Mouse (Mus musculus) liver, adult 2 months (tissue): Measurements from ENCODE around the gene Hnrnph1. TPM values are rescaled to one million over a fixed set of nuclear protein-coding genes. Genes with fewer than 3 reads are reported as not detected.

Experiments
- DNase-seq: peaks from one replicate; pipeline ENCODE4 v3.0.0-alpha.2; 2011; ENCODE audit warnings: low read depth, low spot score; ENCODE audit errors: extremely low read depth
- H3K27ac ChIP-seq: fragments of 200-500 bp; replicated peaks from 2 replicates; pipeline ENCODE4 v1.5.1; 2012; ENCODE audit warnings: low read depth, mild to moderate bottlenecking, control low read depth, inconsistent platforms, low read length; ENCODE audit not compliant: insufficient read depth
- H3K27me3 ChIP-seq: fragments of 200-500 bp; 2 replicates; pipeline ENCODE4 v1.6.1; 2012; ENCODE audit warnings: mild to moderate bottlenecking, moderate library complexity, low read length, inconsistent platforms; ENCODE audit not compliant: control insufficient read depth, insufficient read depth
- H3K36me3 ChIP-seq: fragments of 200-500 bp; 2 replicates; pipeline ENCODE4 v1.6.1; 2012; ENCODE audit warnings: low read length, inconsistent platforms; ENCODE audit not compliant: control insufficient read depth, insufficient read depth
- H3K4me1 ChIP-seq: fragments of 200-500 bp; 2 replicates; pipeline ENCODE4 v1.6.1; 2011; ENCODE audit warnings: low read length; ENCODE audit not compliant: control insufficient read depth, insufficient read depth
- H3K4me3 ChIP-seq: fragments of 200-500 bp; 2 replicates; pipeline ENCODE4 v1.5.1; 2011; ENCODE audit warnings: low read depth, mild to moderate bottlenecking, control low read depth, low read length, moderate library complexity; ENCODE audit not compliant: insufficient read depth
- H3K79me2 ChIP-seq: fragments of 200-500 bp; 2 replicates; pipeline ENCODE4 v1.6.1; 2012; ENCODE audit warnings: inconsistent platforms, mild to moderate bottlenecking, low read length, moderate library complexity; ENCODE audit not compliant: control insufficient read depth, insufficient read depth
- H3K9ac ChIP-seq: fragments of 200-500 bp; 2 replicates; pipeline ENCODE4 v1.6.1; 2012; ENCODE audit warnings: low read depth, mild to moderate bottlenecking, control low read depth, inconsistent platforms, low read length
- CTCF ChIP-seq: fragments of 200-500 bp; IDR thresholded peaks from 2 replicates; pipeline ENCODE4 v1.5.1; 2011; ENCODE audit warnings: low read depth, low read length, control low read depth
- POLR2A ChIP-seq: fragments of 200-500 bp; IDR thresholded peaks from 2 replicates; pipeline ENCODE4 v1.6.1; 2011; ENCODE audit warnings: low read length, control low read depth; ENCODE audit not compliant: insufficient read depth; ENCODE audit errors: extremely low read depth
- WGBS: fragments of 180-500 bp; shearing (Covaris S2); methylation state at CpG from one replicate; pipeline ENCODE4 v1.1.7; 2018; 5-methylcytosine and 5-hydroxymethylcytosine counted together
- polyA plus RNA-seq: library from polyadenylated mRNA; depleted of rRNA; stranded (reverse); fragments of >200 nt; gene quantifications from 2 replicates; pipeline ENCODE4 v1.2.3, GENCODE M21; 2012
- total RNA-seq: library from RNA; depleted of rRNA; stranded (reverse); fragments of >200 nt; gene quantifications from 2 replicates; pipeline ENCODE4 v1.2.3, GENCODE M21; 2014

Gene Hnrnph1
- total and polyA plus RNA-seq, 2 experiments = 17.6 to 97.1 TPM

- Histone ChIP-seq H3K4me3 (no peak overlapping the region), H3K36me3 (peaks cover 8% of the 10 kb centered on the region), H3K79me2 (peaks cover 2% of the 10 kb centered on the region; the same call in 1 of the 2 replicates), H3K9ac (no peak overlapping the region), H3K27ac (no peak overlapping the region), H3K27me3 (no peaks in the 10 kb centered on the region), H3K4me1 (peaks cover 10% of the 10 kb centered on the region)
- no peak for TF ChIP-seq POLR2A
- no peak for TF ChIP-seq CTCF
- no peak for DNase-seq
- 94% methylated on average over 13 of the region's 13 CpGs for WGBS
Measured at GRCm38 (mm10) chr11:50374286-50375015, 2.3 kb upstream of the Hnrnph1 start.

- peaks cover 14% of the 10 kb centered on the region for H3K36me3 ChIP-seq
- WGBS = 91% methylated on average over 5 of the region's 5 CpGs
- no peaks in the 10 kb centered on the region for H3K27me3 ChIP-seq
- peaks cover 11% of the 10 kb centered on the region for H3K4me1 ChIP-seq
- TF ChIP-seq CTCF = no peak
- TF ChIP-seq POLR2A = no peak
- H3K79me2 ChIP-seq = peaks cover 2% of the 10 kb centered on the region; the same call in 1 of the 2 replicates
- no peak for DNase-seq
- no peak overlapping the region for H3K4me3 ChIP-seq
- H3K27ac ChIP-seq = no peak overlapping the region
- H3K9ac ChIP-seq = no peak overlapping the region
Measured at GRCm38 (mm10) chr11:50375421-50375820, 1.4 kb upstream of the Hnrnph1 start.

DNA sequence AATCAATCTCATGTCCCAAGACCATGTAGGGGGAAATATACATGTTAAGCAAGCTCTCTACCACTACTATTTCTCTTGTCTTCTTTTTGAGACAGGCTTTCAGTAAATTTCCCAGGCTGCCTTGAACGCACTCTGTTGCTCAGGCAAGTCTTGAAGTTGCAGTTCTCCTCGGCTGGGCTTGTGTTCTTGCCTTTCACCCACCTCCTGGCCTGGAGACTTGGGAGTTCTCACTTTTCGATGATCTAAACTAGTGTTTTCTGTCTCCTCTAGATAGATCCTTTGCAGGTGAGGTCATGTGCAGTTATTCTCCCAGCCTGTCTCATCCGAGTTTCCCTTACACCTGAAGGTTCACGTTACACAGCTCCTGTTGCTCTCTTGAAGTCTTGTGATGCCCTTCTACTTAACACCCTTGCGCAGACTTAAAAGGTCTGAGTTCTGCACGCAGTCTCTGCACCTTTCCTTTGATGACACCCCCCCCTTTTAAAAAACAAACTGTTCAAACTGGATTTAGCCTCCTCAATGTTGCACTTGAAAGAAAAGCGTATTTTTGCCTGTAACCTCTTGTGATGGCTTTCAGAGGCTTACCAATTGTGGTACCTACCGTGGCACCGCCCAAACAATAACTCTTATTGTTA lies 517 bp upstream of the Hnrnph1 start:
- TF ChIP-seq POLR2A (no peak), CTCF (no peak)
- WGBS = 48% methylated on average over 10 of the region's 10 CpGs
- H3K27ac ChIP-seq = peak overlapping the region; percentile 82; the same call in 1 of the 2 replicates

GRCm38 (mm10) chr11:50377892-50378684 lies 1.3 kb downstream of the Hnrnph1 start:
- peak; percentile 60 for DNase-seq
- H3K36me3 ChIP-seq = peaks cover 29% of the 10 kb centered on the region
- WGBS = under 1% methylated on average over 70 of the region's 71 CpGs
- H3K27me3 ChIP-seq = no peaks in the 10 kb centered on the region
- TF ChIP-seq POLR2A (0 out of 2 replicates have a peak, but pooled peaks have one; percentile 34), CTCF (peak; percentile 69)
- H3K27ac ChIP-seq = peak overlapping the region; percentile 97
- H3K4me3 ChIP-seq = peak overlapping the region; percentile 77
- H3K79me2 ChIP-seq = peaks cover 2% of the 10 kb centered on the region; the same call in 1 of the 2 replicates
- H3K4me1 ChIP-seq = peaks cover 14% of the 10 kb centered on the region
- peak overlapping the region; percentile 97 for H3K9ac ChIP-seq

More for the DNA sequence above, 517 bp upstream of the Hnrnph1 start:
- peaks cover 2% of the 10 kb centered on the region; the same call in 1 of the 2 replicates for H3K79me2 ChIP-seq
- no peaks in the 10 kb centered on the region for H3K27me3 ChIP-seq
- H3K4me3 ChIP-seq = peak overlapping the region; percentile 68
- peaks cover 16% of the 10 kb centered on the region for H3K36me3 ChIP-seq
- H3K4me1 ChIP-seq = peaks cover 13% of the 10 kb centered on the region
- DNase-seq = no peak
- H3K9ac ChIP-seq = peak overlapping the region; percentile 77

DNA sequence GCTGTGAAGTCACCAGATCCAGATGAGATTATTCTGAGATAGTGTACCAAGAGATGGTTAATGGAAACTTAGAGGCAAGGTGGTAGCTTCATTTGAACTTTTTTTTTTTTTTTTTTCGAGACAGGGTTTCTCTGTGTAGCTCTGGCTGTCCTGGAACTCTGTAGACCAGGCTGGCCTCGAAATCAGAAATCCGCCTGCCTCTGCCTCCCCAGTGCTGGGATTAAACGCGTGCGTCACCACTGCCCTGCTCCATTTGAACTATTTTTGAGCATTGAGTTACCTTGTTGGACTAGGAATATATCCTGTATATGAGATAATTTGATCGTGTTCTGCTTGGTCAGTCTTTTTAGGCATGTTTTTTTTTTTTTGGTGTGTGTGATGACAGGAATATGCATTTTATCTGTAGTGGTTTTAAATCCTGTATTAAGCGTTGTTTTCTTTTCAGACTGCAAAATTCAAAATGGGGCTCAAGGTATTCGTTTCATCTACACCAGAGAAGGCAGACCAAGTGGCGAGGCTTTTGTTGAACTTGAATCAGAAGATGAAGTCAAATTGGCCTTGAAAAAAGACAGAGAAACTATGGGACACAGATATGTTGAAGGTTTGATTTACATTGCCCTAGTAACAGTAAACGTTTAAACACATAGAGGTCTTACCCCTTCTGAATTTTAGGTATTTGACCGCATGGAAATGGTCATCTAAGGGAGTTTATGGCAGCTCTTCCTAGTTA lies 2.4 kb downstream of the Hnrnph1 start:
- TF ChIP-seq CTCF (no peak), POLR2A (no peak)
- Histone ChIP-seq H3K36me3 (peaks cover 35% of the 10 kb centered on the region), H3K27ac (no peak overlapping the region; the same call in 1 of the 2 replicates), H3K79me2 (peaks cover 2% of the 10 kb centered on the region; the same call in 1 of the 2 replicates), H3K27me3 (no peaks in the 10 kb centered on the region), H3K4me1 (peaks cover 14% of the 10 kb centered on the region), H3K4me3 (peak overlapping the region; percentile 77; the same call in 1 of the 2 replicates), H3K9ac (no peak overlapping the region)
- no peak for DNase-seq
- WGBS = 35% methylated on average over 12 of the region's 12 CpGs
